Mouse (Mus musculus): ENCODE measurements at regions not wholly inside any gene's neighbourhood (a gene's known extent, or its start where the extent isn't known, plus 50 kb on each side); places are given as distances from the start of the nearest gene placed in this dataset.

DNA sequence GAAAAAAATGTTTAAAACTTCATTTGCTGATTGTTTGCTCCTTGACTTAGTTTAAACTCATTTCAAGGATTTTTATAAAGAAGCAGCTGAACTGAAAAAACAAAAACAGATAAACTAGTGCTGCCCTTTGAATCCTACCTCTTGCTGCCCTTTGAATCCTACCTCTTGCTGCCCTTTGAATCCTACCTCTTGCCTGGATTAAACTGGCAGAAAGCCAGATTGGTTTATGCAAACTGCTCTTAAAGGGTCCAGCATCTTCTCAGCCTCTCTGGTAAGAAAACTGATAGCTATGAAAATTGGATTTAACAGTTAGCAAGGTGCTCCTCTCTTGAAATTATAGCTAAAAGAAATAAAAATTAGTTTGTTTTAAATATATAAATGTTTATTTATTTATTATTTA lies 122.5 kb downstream of the Sqor start:
- TF ChIP-seq CTCF (IDR thresholded peaks at IDR 0.05; ENCODE audit: low read depth) (no peak), EP300 (IDR thresholded peaks at IDR 0.05; ENCODE audit: low read depth) (no peak)

Data from heart, postnatal 0 days (tissue).